Mouse (Mus musculus): ENCODE data around the gene Hdac2. TPM values are rescaled to one million over a fixed set of nuclear protein-coding genes. Genes with fewer than 3 reads are reported as not detected.

The Hdac2 gene
- 254 and 259 TPM in 2 replicates for polyA plus RNA-seq (2014; fragmentation: Nextera tagmentation; extraction: Ambion mirVana)

DNA sequence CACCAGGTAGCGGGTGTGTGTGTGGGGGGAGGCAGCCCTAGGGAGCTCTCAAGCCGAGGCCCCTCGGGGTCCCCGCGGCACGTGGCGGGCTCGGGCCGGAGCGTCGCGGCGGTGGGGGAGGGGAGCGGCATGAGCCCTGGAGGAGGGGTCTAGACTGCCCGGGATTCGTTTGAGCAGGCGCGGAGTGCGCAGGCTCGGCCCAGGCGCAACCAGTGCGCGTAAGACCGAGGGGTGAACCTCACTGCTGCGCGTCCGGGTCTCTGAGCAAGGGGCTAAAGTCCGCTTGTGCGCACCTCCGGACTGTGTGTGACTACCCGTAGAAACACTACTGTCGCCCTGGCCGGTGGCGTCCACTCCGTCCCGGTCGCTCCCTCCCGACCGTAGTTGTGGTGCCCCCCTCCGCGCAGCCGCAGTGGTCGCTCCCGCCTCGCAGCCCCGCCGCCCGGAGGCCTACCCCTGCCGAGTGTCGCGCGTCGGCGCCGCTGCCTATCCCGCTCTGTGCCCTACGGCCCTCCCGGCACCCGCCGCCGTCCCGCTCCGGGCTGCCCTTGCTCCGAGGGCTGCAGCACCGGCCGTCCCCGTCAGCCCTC lies at the start of gene Hdac2:
Hdac2 (plus strand) TSS at position 459 of the 590 bp plus-strand sequence.
- ATAC-seq (ENCODE audit: insufficient read depth) (peak; percentile 98), DNase-seq (peak; percentile 93)
- Histone ChIP-seq H3K27ac (ENCODE audit: low read depth) (peak within 1 kb of the TSS; percentile 98), H3K4me2 (peak within 1 kb of the TSS; percentile 70), H3K9me3 (ENCODE audit: low read depth, low read length) (no peaks in the 10 kb centered on the region), H3K4me3 (ENCODE audit: low read depth, low read length) (peak within 1 kb of the TSS; percentile 92), H3K9ac (peak within 1 kb of the TSS; percentile 99), H3K36me3 (ENCODE audit: insufficient read depth) (no peaks in the 10 kb centered on the region), H3K27me3 (ENCODE audit: insufficient read depth, low read length) (no peaks in the 10 kb centered on the region), H3K4me1 (ENCODE audit: insufficient read depth) (0 out of 2 replicates have a peak, but pooled peaks cover 2% of the 10 kb centered on the region)
- under 1% methylated on average over 67 of the region's 67 CpGs for WGBS
- TF ChIP-seq CTCF (IDR thresholded peaks at IDR 0.05; ENCODE audit: low read depth): no peak

DNA sequence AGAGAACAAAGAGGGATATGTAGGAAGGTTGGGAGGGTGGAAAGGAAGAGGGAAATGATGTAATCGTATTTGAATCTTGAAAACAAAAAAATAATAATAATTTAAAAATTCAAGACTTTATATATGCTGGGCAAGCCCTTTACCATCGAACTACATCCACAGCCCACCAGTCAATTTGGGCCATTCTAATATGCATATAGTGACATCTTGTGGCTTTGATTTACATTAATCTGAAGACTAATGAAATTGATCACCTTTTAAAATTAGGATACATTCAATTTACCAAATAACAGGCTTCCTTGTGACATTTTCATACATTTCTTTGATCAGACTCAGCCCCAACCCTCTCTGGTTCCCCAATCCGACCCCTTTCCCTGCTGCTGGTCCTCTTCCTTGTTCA lies 46.1 kb upstream of the Hdac2 start:
- no peak for ATAC-seq (ENCODE audit: insufficient read depth)
- TF ChIP-seq CTCF (IDR thresholded peaks at IDR 0.05; ENCODE audit: low read depth): no peak

DNA sequence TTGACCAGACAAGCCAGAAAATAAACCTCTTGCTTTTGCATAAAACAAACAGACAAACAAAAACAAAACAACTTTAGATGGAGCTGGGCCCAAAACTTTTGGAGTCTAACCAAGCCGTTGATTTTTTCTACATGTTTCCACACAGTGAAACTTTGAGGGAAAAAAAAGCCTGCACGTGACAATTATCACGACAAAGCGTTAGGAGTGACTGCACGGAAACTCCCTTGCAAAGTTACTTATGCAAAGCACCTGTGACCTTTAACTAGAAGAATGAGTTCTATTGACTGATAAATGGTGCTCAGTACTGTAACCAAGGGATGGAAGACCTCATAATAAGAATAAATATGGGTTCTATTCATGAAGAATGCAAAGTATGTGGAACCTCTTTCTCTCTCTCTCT lies 38.5 kb upstream of the Hdac2 start:
- Histone ChIP-seq H3K36me3 (ENCODE audit: insufficient read depth) (no peaks in the 10 kb centered on the region), H3K9ac (no peak overlapping the region), H3K9me3 (ENCODE audit: low read depth, low read length) (no peaks in the 10 kb centered on the region), H3K4me2 (no peak overlapping the region), H3K4me3 (ENCODE audit: low read depth, low read length) (no peak overlapping the region), H3K4me1 (ENCODE audit: insufficient read depth) (no peaks in the 10 kb centered on the region), H3K27ac (ENCODE audit: low read depth) (no peak overlapping the region), H3K27me3 (ENCODE audit: insufficient read depth, low read length) (no peaks in the 10 kb centered on the region)
- TF ChIP-seq CTCF (IDR thresholded peaks at IDR 0.05; ENCODE audit: low read depth): no peak
- 76% methylated on average over 5 of the region's 5 CpGs for WGBS
- no peak for DNase-seq
- ATAC-seq (ENCODE audit: insufficient read depth): no peak

More for the DNA sequence above, 46.1 kb upstream of the Hdac2 start:
- Histone ChIP-seq H3K4me2 (no peak overlapping the region), H3K4me3 (ENCODE audit: low read depth, low read length) (no peak overlapping the region), H3K4me1 (ENCODE audit: insufficient read depth) (no peaks in the 10 kb centered on the region), H3K9ac (no peak overlapping the region), H3K36me3 (ENCODE audit: insufficient read depth) (no peaks in the 10 kb centered on the region), H3K27ac (ENCODE audit: low read depth) (no peak overlapping the region), H3K9me3 (ENCODE audit: low read depth, low read length) (no peaks in the 10 kb centered on the region), H3K27me3 (ENCODE audit: insufficient read depth, low read length) (no peaks in the 10 kb centered on the region)
- peak; percentile 9 for DNase-seq
- 60% methylated on average over 3 of the region's 3 CpGs for WGBS

DNA sequence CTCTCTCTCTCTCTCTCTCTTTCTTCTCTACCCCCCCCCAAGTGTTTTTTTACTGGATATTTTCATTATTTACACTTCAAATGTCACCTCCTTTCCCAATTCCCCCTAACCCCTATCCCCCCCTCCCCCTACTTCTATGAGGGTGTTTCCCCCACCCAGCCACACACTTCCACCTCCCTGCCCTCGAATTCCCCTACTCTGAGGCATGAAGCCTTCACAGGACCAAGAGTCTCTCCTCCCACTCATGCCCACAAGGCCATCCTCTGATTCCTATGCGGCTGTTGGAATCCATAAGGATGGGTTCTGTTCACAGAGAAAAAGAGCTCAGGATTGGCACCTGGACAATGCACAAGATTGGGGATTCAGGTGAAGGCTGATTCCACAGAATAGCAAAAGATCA lies 38.1 kb upstream of the Hdac2 start:
- H3K9ac ChIP-seq: no peak overlapping the region
- DNase-seq: no peak
- WGBS: 63% methylated on average over 2 of the region's 2 CpGs
- no peak for ATAC-seq (ENCODE audit: insufficient read depth)
- no peak for TF ChIP-seq CTCF (IDR thresholded peaks at IDR 0.05; ENCODE audit: low read depth)
- no peaks in the 10 kb centered on the region for H3K27me3 ChIP-seq (ENCODE audit: insufficient read depth, low read length)
- H3K36me3 ChIP-seq (ENCODE audit: insufficient read depth): no peaks in the 10 kb centered on the region
- H3K4me1 ChIP-seq (ENCODE audit: insufficient read depth): no peaks in the 10 kb centered on the region
- no peak overlapping the region for H3K27ac ChIP-seq (ENCODE audit: low read depth)
- no peak overlapping the region for H3K4me3 ChIP-seq (ENCODE audit: low read depth, low read length)
- no peaks in the 10 kb centered on the region for H3K9me3 ChIP-seq (ENCODE audit: low read depth, low read length)
- no peak overlapping the region for H3K4me2 ChIP-seq

DNA sequence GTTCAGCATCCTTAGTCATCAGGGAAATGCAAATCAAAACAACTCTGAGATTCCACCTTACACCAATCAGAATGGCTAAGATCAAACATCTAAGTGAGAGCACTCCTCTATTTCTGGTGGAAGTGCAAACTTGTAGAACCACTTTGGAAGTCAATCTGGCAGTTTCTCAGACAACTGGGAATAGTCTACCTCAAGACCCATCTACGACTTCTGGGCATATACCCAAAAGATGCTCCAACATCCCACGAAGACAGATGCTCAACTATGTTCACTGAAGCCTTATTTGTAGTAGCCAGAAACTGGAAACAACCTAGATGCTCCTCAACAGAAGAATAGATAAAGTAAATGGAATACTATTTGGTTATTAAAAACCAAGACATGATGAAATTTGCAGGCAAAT lies 22.6 kb upstream of the Hdac2 start:
- H3K4me1 ChIP-seq (ENCODE audit: insufficient read depth): no peaks in the 10 kb centered on the region
- H3K4me2 ChIP-seq: no peak overlapping the region
- H3K9ac ChIP-seq: no peak overlapping the region
- H3K27ac ChIP-seq (ENCODE audit: low read depth): no peak overlapping the region
- no peak overlapping the region for H3K4me3 ChIP-seq (ENCODE audit: low read depth, low read length)
- H3K9me3 ChIP-seq (ENCODE audit: low read depth, low read length): no peaks in the 10 kb centered on the region
- no peaks in the 10 kb centered on the region for H3K36me3 ChIP-seq (ENCODE audit: insufficient read depth)
- no peak for DNase-seq
- no peaks in the 10 kb centered on the region for H3K27me3 ChIP-seq (ENCODE audit: insufficient read depth, low read length)
- no peak for TF ChIP-seq CTCF (IDR thresholded peaks at IDR 0.05; ENCODE audit: low read depth)
- ATAC-seq (ENCODE audit: insufficient read depth): no peak
- 64% methylated on average over 2 of the region's 2 CpGs for WGBS

DNA sequence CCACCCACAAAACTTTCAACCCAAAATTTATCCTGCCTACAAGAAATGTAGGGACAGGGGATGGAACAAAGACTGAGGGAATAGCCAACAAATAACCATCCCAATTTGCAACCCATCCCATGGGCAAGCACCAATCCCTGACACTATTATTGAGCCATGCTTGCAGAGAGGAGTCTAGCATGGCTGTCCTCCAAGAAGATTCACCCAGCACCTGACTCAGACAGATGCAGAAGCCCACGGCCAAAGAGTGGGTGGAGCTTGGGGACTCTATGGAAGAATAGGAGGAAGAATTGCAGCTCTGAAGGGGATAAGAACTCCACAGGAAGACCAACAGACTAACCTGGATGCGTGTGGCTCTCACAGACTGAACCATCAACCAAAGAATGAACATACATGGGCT lies 21.7 kb upstream of the Hdac2 start:
- 68% methylated on average over 2 of the region's 2 CpGs for WGBS
- H3K27ac ChIP-seq (ENCODE audit: low read depth): no peak overlapping the region
- H3K27me3 ChIP-seq (ENCODE audit: insufficient read depth, low read length): no peaks in the 10 kb centered on the region
- H3K36me3 ChIP-seq (ENCODE audit: insufficient read depth): no peaks in the 10 kb centered on the region
- no peaks in the 10 kb centered on the region for H3K9me3 ChIP-seq (ENCODE audit: low read depth, low read length)
- ATAC-seq (ENCODE audit: insufficient read depth): no peak
- no peak for DNase-seq
- no peak overlapping the region for H3K4me2 ChIP-seq
- H3K4me3 ChIP-seq (ENCODE audit: low read depth, low read length): no peak overlapping the region
- TF ChIP-seq CTCF (IDR thresholded peaks at IDR 0.05; ENCODE audit: low read depth): no peak
- no peak overlapping the region for H3K9ac ChIP-seq
- no peaks in the 10 kb centered on the region for H3K4me1 ChIP-seq (ENCODE audit: insufficient read depth)

DNA sequence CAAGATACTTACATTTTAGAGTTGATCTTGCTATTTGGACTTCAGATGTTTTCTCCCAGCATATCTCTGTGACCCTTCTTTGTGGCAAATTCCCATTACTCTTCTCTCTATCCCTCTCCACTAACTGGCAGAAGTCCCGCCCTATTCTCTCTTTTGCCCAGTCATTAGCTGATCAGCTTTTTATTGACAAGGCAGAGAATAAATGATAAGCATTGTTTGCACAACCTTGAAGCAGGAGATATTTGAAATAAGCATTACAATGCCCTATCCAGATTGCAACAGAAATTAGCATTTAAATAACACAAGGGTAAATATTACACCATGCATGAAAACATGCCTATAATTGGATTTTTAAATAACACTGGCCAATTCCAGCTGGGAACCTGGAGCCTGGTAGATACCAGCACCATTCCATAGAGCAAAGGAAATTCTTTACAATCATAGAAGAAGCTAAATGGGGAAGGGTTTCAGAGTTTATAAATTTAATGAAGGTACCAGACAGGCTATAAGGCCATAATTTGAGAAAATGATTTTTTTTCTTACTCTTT lies 14.7 kb upstream of the Hdac2 start:
- Histone ChIP-seq H3K4me2 (no peak overlapping the region), H3K36me3 (ENCODE audit: insufficient read depth) (no peaks in the 10 kb centered on the region), H3K4me1 (ENCODE audit: insufficient read depth) (no peaks in the 10 kb centered on the region), H3K9ac (no peak overlapping the region), H3K9me3 (ENCODE audit: low read depth, low read length) (no peaks in the 10 kb centered on the region), H3K27ac (ENCODE audit: low read depth) (no peak overlapping the region), H3K27me3 (ENCODE audit: insufficient read depth, low read length) (no peaks in the 10 kb centered on the region), H3K4me3 (ENCODE audit: low read depth, low read length) (no peak overlapping the region)
- DNase-seq (no peak), ATAC-seq (ENCODE audit: insufficient read depth) (no peak)
- 80% methylated on average over 1 of the region's 1 CpGs for WGBS
- TF ChIP-seq CTCF (IDR thresholded peaks at IDR 0.05; ENCODE audit: low read depth): no peak
